Mouse (Mus musculus) urinary bladder, postnatal 14 days (tissue): ENCODE measurements around the gene Cotl1.

Experiments
- DNase-seq: peaks from one replicate; pipeline ENCODE4 v3.0.0; 2021; ENCODE audit warnings: low spot score

The Cotl1 gene

GRCm38 (mm10) chr8:119838100-119838982, 2.0 kb downstream of the Cotl1 start:
- DNase-seq = no peak

- no peak for DNase-seq
Measured at GRCm38 (mm10) chr8:119837553-119838071, 2.7 kb downstream of the Cotl1 start.

- DNase-seq = no peak
Measured at GRCm38 (mm10) chr8:119836831-119837230, 3.5 kb downstream of the Cotl1 start.

GRCm38 (mm10) chr8:119835270-119835669, 5.1 kb downstream of the Cotl1 start:
- DNase-seq = no peak

GRCm38 (mm10) chr8:119834676-119835075, 5.7 kb downstream of the Cotl1 start:
- no peak for DNase-seq

- DNase-seq = no peak
Measured at GRCm38 (mm10) chr8:119832931-119833330, 7.4 kb downstream of the Cotl1 start.

GRCm38 (mm10) chr8:119832101-119832617, 8.2 kb downstream of the Cotl1 start:
- DNase-seq = no peak

GRCm38 (mm10) chr8:119831336-119831995, 8.9 kb downstream of the Cotl1 start:
- peak; percentile 64 for DNase-seq

GRCm38 (mm10) chr8:119830589-119830988, 9.8 kb downstream of the Cotl1 start:
- no peak for DNase-seq

- DNase-seq = no peak
Measured at GRCm38 (mm10) chr8:119829870-119830580, 10.3 kb downstream of the Cotl1 start.

GRCm38 (mm10) chr8:119829420-119829819, 10.9 kb downstream of the Cotl1 start:
- DNase-seq = peak; percentile 45

GRCm38 (mm10) chr8:119829015-119829414, 11.3 kb downstream of the Cotl1 start:
- no peak for DNase-seq

GRCm38 (mm10) chr8:119827721-119828153, 12.6 kb downstream of the Cotl1 start:
- DNase-seq = no peak

- DNase-seq = no peak
Measured at GRCm38 (mm10) chr8:119826982-119827381, 13.4 kb downstream of the Cotl1 start.

GRCm38 (mm10) chr8:119825950-119826730, 14.2 kb downstream of the Cotl1 start:
- DNase-seq = no peak

GRCm38 (mm10) chr8:119824809-119825273, 15.5 kb downstream of the Cotl1 start:
- no peak for DNase-seq

- DNase-seq = no peak
Measured at GRCm38 (mm10) chr8:119824100-119824499, 16.2 kb downstream of the Cotl1 start.

GRCm38 (mm10) chr8:119823278-119823677, 17.1 kb downstream of the Cotl1 start:
- no peak for DNase-seq

GRCm38 (mm10) chr8:119821691-119822090, 18.7 kb downstream of the Cotl1 start:
- DNase-seq = no peak

- DNase-seq = no peak
Measured at GRCm38 (mm10) chr8:119819976-119820375, 20.4 kb downstream of the Cotl1 start.

GRCm38 (mm10) chr8:119819316-119819715, 21.0 kb downstream of the Cotl1 start:
- no peak for DNase-seq
